ENCODE assay signal across 25 mouse cellular contexts in genomic region chr4:49546026-49546425, GRCm38 (mm10). TPM values are rescaled to one million over a fixed set of nuclear protein-coding genes. Genes with fewer than 3 reads are reported as not detected.
A peak's percentile ranks its signal among the peaks of the same experiment; 100 is the strongest.
DNase-seq lines count a peak whose midpoint lies in the region; ATAC-seq and TF ChIP-seq lines count a peak whose summit lies in the region.
"Had no signal": no experiment of that assay in that cellular context is flagged by ENCODE, and none has a peak within 500 bp of the region (broad histone marks: within the 10 kb centered on the region; RNA-seq: fewer than 3 reads in every experiment).

No protein-coding gene starts in this region.

- H3K79me2 ChIP-seq in liver, adult 2 months (ENCODE audit: control insufficient read depth, insufficient read depth, low read length): no peaks in the 10 kb centered on the region

- peaks cover 7% of the 10 kb centered on the region; the same call in 1 of the 2 replicates for H3K4me1 ChIP-seq in kidney, adult 2 months (ENCODE audit: control insufficient read depth, insufficient read depth, low read length)
- peaks cover 22% of the 10 kb centered on the region; the same call in 1 of the 2 replicates for H3K4me1 ChIP-seq in liver, adult 2 months (ENCODE audit: control insufficient read depth, insufficient read depth, low read length)
- H3K4me1 ChIP-seq in liver, embryonic 12.5 days: no peaks in the 10 kb centered on the region
- H3K4me1 ChIP-seq in intestine, embryonic 16.5 days (ENCODE audit: control insufficient read depth, insufficient read depth, low read length): no peaks in the 10 kb centered on the region
- no peaks in the 10 kb centered on the region for H3K4me1 ChIP-seq in liver, postnatal 0 days (ENCODE audit: insufficient read depth)
- H3K4me1 ChIP-seq: embryonic facial prominence, embryonic 15.5 days; forebrain, embryonic 10.5 days; hindbrain, embryonic 12.5 days had no signal

- no peak for TF ChIP-seq POLR2A in kidney, adult 2 months (IDR thresholded peaks at IDR 0.05; ENCODE audit: low read depth, low read length)
- no peak for TF ChIP-seq POLR2A in liver, adult 2 months (IDR thresholded peaks at IDR 0.05; ENCODE audit: extremely low read depth, insufficient read depth, low read length)

- H3K27ac ChIP-seq in kidney, adult 2 months (ENCODE audit: insufficient read depth, low read depth, low read length): peak overlapping the region; percentile 96
- peak overlapping the region; percentile 73 for H3K27ac ChIP-seq in liver, adult 2 months (replicated peaks; ENCODE audit: insufficient read depth, low read depth, low read length)
- H3K27ac ChIP-seq in liver, embryonic 12.5 days: no peak overlapping the region
- no peak overlapping the region for H3K27ac ChIP-seq in intestine, embryonic 16.5 days (ENCODE audit: low read length)
- peak overlapping the region; percentile 93 for H3K27ac ChIP-seq in liver, postnatal 0 days (ENCODE audit: low read depth)
- H3K27ac ChIP-seq: embryonic facial prominence, embryonic 15.5 days; forebrain, embryonic 10.5 days; gastrocnemius, adult 2 months; hindbrain, embryonic 12.5 days had no signal

- H3K36me3 ChIP-seq in kidney, adult 2 months (ENCODE audit: control insufficient read depth, insufficient read depth, low read length): peaks cover 19% of the 10 kb centered on the region
- H3K36me3 ChIP-seq in liver, adult 2 months (ENCODE audit: control insufficient read depth, insufficient read depth, low read length): peaks cover 60% of the 10 kb centered on the region
- no peaks in the 10 kb centered on the region for H3K36me3 ChIP-seq in liver, embryonic 12.5 days
- 0 out of 2 replicates have a peak, but pooled peaks cover 2% of the 10 kb centered on the region for H3K36me3 ChIP-seq in intestine, embryonic 16.5 days (ENCODE audit: control insufficient read depth, insufficient read depth, low read length)
- peaks cover 9% of the 10 kb centered on the region for H3K36me3 ChIP-seq in liver, postnatal 0 days (replicated peaks; ENCODE audit: insufficient read depth, low read length)
- H3K36me3 ChIP-seq: embryonic facial prominence, embryonic 15.5 days; forebrain, embryonic 10.5 days; hindbrain, embryonic 12.5 days had no signal

- no peaks in the 10 kb centered on the region for H3K27me3 ChIP-seq in kidney, adult 2 months (replicated peaks; ENCODE audit: control insufficient read depth, insufficient read depth, low read length)
- no peaks in the 10 kb centered on the region for H3K27me3 ChIP-seq in liver, adult 2 months (ENCODE audit: control insufficient read depth, insufficient read depth, low read length)
- H3K27me3 ChIP-seq in liver, embryonic 12.5 days (replicated peaks): no peaks in the 10 kb centered on the region
- H3K27me3 ChIP-seq in intestine, embryonic 16.5 days (replicated peaks; ENCODE audit: control insufficient read depth, insufficient read depth, low read length): no peaks in the 10 kb centered on the region
- no peaks in the 10 kb centered on the region for H3K27me3 ChIP-seq in liver, postnatal 0 days (ENCODE audit: insufficient read depth, low read length)
- H3K27me3 ChIP-seq: embryonic facial prominence, embryonic 15.5 days; hindbrain, embryonic 12.5 days had no signal

- no peak for TF ChIP-seq CTCF in kidney, adult 2 months (conservative IDR thresholded peaks at IDR 0.05; ENCODE audit: insufficient read depth, insufficient read length, low read depth, low read length)
- no peak for TF ChIP-seq CTCF in liver, adult 2 months (IDR thresholded peaks at IDR 0.05; ENCODE audit: low read depth, low read length)
- no peak for TF ChIP-seq CTCF in liver, postnatal 0 days (IDR thresholded peaks at IDR 0.05; ENCODE audit: low read depth)

- TF ChIP-seq EP300 in liver, postnatal 0 days (IDR thresholded peaks at IDR 0.05; ENCODE audit: low read depth): no peak

- H3K4me3 ChIP-seq in kidney, adult 2 months (ENCODE audit: insufficient read depth, low read depth, low read length): peak overlapping the region; percentile 50
- peak overlapping the region; percentile 56 for H3K4me3 ChIP-seq in liver, adult 2 months (ENCODE audit: insufficient read depth, low read depth, low read length)
- H3K4me3 ChIP-seq in liver, embryonic 12.5 days: no peak overlapping the region
- peak overlapping the region; percentile 11; the same call in 1 of the 2 replicates for H3K4me3 ChIP-seq in intestine, embryonic 16.5 days (ENCODE audit: low read length)
- peak overlapping the region; percentile 47 for H3K4me3 ChIP-seq in liver, postnatal 0 days (ENCODE audit: low read depth, low read length)
- H3K4me3 ChIP-seq: embryonic facial prominence, embryonic 15.5 days; erythroblast, embryonic 14.5 days; forebrain, embryonic 10.5 days; gastrocnemius, adult 2 months; hindbrain, embryonic 12.5 days had no signal

- peak overlapping the region; percentile 62 for H3K9ac ChIP-seq in liver, adult 2 months (ENCODE audit: low read depth, low read length)
- no peak overlapping the region for H3K9ac ChIP-seq in liver, embryonic 12.5 days
- no peak overlapping the region for H3K9ac ChIP-seq in intestine, embryonic 16.5 days (ENCODE audit: low read depth, low read length)
- H3K9ac ChIP-seq in liver, postnatal 0 days (replicated peaks): peak overlapping the region; percentile 46; the same call in 1 of the 2 replicates
- H3K9ac ChIP-seq: embryonic facial prominence, embryonic 15.5 days; hindbrain, embryonic 12.5 days had no signal

- ATAC-seq in liver, embryonic 12.5 days: no peak
- no peak for ATAC-seq in intestine, embryonic 16.5 days
- no peak for ATAC-seq in liver, postnatal 0 days
- ATAC-seq in megakaryocyte, adult 5-6 weeks (ENCODE audit: poor library complexity, severe bottlenecking): no peak
- ATAC-seq: forebrain, embryonic 14.5 days had no signal

- no peak overlapping the region for H3K4me2 ChIP-seq in liver, embryonic 12.5 days
- peak overlapping the region; percentile 30 for H3K4me2 ChIP-seq in intestine, embryonic 16.5 days (ENCODE audit: low read depth, low read length)
- H3K4me2 ChIP-seq in liver, postnatal 0 days (ENCODE audit: low read depth, low read length): peak overlapping the region; percentile 51
- H3K4me2 ChIP-seq: embryonic facial prominence, embryonic 15.5 days; hindbrain, embryonic 12.5 days had no signal

- no peaks in the 10 kb centered on the region for H3K9me3 ChIP-seq in liver, embryonic 12.5 days (replicated peaks)
- no peaks in the 10 kb centered on the region for H3K9me3 ChIP-seq in intestine, embryonic 16.5 days (ENCODE audit: control insufficient read depth, low read length)
- H3K9me3 ChIP-seq in liver, postnatal 0 days (ENCODE audit: low read length): no peaks in the 10 kb centered on the region
- H3K9me3 ChIP-seq: embryonic facial prominence, embryonic 15.5 days; forebrain, embryonic 10.5 days; hindbrain, embryonic 12.5 days had no signal

- peak; percentile 55 for DNase-seq in kidney, adult 2 months
- no peak for DNase-seq in kidney, postnatal 36 days
- DNase-seq in liver, adult 2 months (ENCODE audit: extremely low read depth, low read depth, low spot score): peak; percentile 70
- no peak for DNase-seq in liver, postnatal 0 days
- DNase-seq in adrenal gland, adult 8-10 months: no peak
- DNase-seq: adrenal gland, postnatal 14 days; cerebellum, adult 11-12 months; cerebellum, adult 9-10 months; cerebellum, postnatal 25 days; gastrocnemius, adult 2 months; gastrocnemius, postnatal 25 days; heart, postnatal 10 days; heart, postnatal 4 days had no signal

- 48% methylated on average over 2 of the region's 2 CpGs for WGBS in kidney, adult 2 months
- 19% methylated on average over 2 of the region's 2 CpGs for WGBS in liver, adult 2 months
- WGBS in liver, embryonic 12.5 days (ENCODE audit: insufficient replicate concordance): 72% methylated on average over 2 of the region's 2 CpGs
- 89% methylated on average over 2 of the region's 2 CpGs for WGBS in intestine, embryonic 16.5 days
- WGBS in liver, postnatal 0 days (ENCODE audit: insufficient replicate concordance): 55% methylated on average over 2 of the region's 2 CpGs

RNA-seq across cellular contexts. Expression of gene Aldob, which starts 3.3 kb away (rescaled TPM):
- polyA plus RNA-seq in kidney, adult 2 months (2012; rRNA removed): 4,876 and 5,164 TPM in 2 replicates
- 3,873 and 3,924 TPM in 2 replicates for total RNA-seq in liver, adult 2 months (2014; rRNA removed)
- 2,627 and 3,122 TPM in 2 replicates for polyA plus RNA-seq in liver, adult 2 months (2012; rRNA removed)
- polyA plus RNA-seq in liver, embryonic 12.5 days (2016; fragmentation: Nextera tagmentation; extraction: Ambion mirVana): 54.0 and 57.6 TPM in 2 replicates
- polyA plus RNA-seq in intestine, embryonic 16.5 days (2015; fragmentation: Nextera tagmentation; extraction: Ambion mirVana): 572 and 696 TPM in 2 replicates
- 2,616 and 2,625 TPM in 2 replicates for polyA plus RNA-seq in liver, postnatal 0 days (2015; fragmentation: Nextera tagmentation; extraction: Ambion mirVana)
- total RNA-seq in megakaryocyte, adult 5-6 weeks (2015): not detected in 2 replicates
- total RNA-seq in megakaryocyte, adult 5-6 weeks (2017): not detected in 2 replicates
- total RNA-seq in adrenal gland, adult 8-10 months (2022): 1 to 10 TPM in 1 of 4 experiments, under 1 TPM in 3; 0.15 to 1.3 (median 0.56) TPM
- total RNA-seq: gastrocnemius, adult 2 months; gastrocnemius, postnatal 25 days; granulocyte monocyte progenitor cell, adult 5-6 weeks; MEL had no signal
- polyA plus RNA-seq: C2C12; embryonic facial prominence, embryonic 11.5 days; erythroblast, embryonic 14.5 days; forebrain, embryonic 10.5 days; hindbrain, embryonic 12.5 days had no signal

RNA-seq across cellular contexts. Expression of gene Zfp189, which starts 25.1 kb away (rescaled TPM):
- 2.0 and 2.5 TPM in 2 replicates for polyA plus RNA-seq in kidney, adult 2 months (2012; rRNA removed)
- 5.2 and 6.4 TPM in 2 replicates for total RNA-seq in liver, adult 2 months (2014; rRNA removed)
- 1.1 and 1.5 TPM in 2 replicates for polyA plus RNA-seq in liver, adult 2 months (2012; rRNA removed)
- polyA plus RNA-seq in liver, embryonic 12.5 days (2016; fragmentation: Nextera tagmentation; extraction: Ambion mirVana): 4.3 and 4.6 TPM in 2 replicates
- polyA plus RNA-seq in intestine, embryonic 16.5 days (2015; fragmentation: Nextera tagmentation; extraction: Ambion mirVana): 4.4 and 4.8 TPM in 2 replicates
- 2.2 and 2.5 TPM in 2 replicates for polyA plus RNA-seq in liver, postnatal 0 days (2015; fragmentation: Nextera tagmentation; extraction: Ambion mirVana)
- total RNA-seq in megakaryocyte, adult 5-6 weeks (2015): 2.1 and 2.3 TPM in 2 replicates
- total RNA-seq in megakaryocyte, adult 5-6 weeks (2017): 2.6 and 3.3 TPM in 2 replicates
- total RNA-seq in adrenal gland, adult 8-10 months (2022): 1 to 10 TPM; 6.2 to 7.7 (median 6.2) TPM
- polyA plus RNA-seq: erythroblast, embryonic 14.5 days had no signal

RNA-seq across cellular contexts. Expression of gene Mrpl50, which starts 25.1 kb away (rescaled TPM):
- polyA plus RNA-seq in kidney, adult 2 months (2012; rRNA removed): 14.7 and 21.2 TPM in 2 replicates
- total RNA-seq in liver, adult 2 months (2014; rRNA removed): 30.1 and 32.2 TPM in 2 replicates
- 4.9 and 7.2 TPM in 2 replicates for polyA plus RNA-seq in liver, adult 2 months (2012; rRNA removed)
- polyA plus RNA-seq in liver, embryonic 12.5 days (2016; fragmentation: Nextera tagmentation; extraction: Ambion mirVana): 65.8 and 67.3 TPM in 2 replicates
- polyA plus RNA-seq in intestine, embryonic 16.5 days (2015; fragmentation: Nextera tagmentation; extraction: Ambion mirVana): 90.7 and 98.9 TPM in 2 replicates
- 64.3 and 66.1 TPM in 2 replicates for polyA plus RNA-seq in liver, postnatal 0 days (2015; fragmentation: Nextera tagmentation; extraction: Ambion mirVana)
- 17.6 and 21.9 TPM in 2 replicates for total RNA-seq in megakaryocyte, adult 5-6 weeks (2015)
- total RNA-seq in megakaryocyte, adult 5-6 weeks (2017): 13.4 and 17.7 TPM in 2 replicates
- total RNA-seq in adrenal gland, adult 8-10 months (2022): 10 to 100 TPM; 37.9 to 46.9 (median 40.0) TPM

RNA-seq across cellular contexts. Expression of gene Baat, which starts 39.7 kb away (rescaled TPM):
- polyA plus RNA-seq in kidney, adult 2 months (2012; rRNA removed): 4.4 and 5.7 TPM in 2 replicates
- total RNA-seq in liver, adult 2 months (2014; rRNA removed): 245 and 304 TPM in 2 replicates
- polyA plus RNA-seq in liver, adult 2 months (2012; rRNA removed): 73.9 and 76.0 TPM in 2 replicates
- polyA plus RNA-seq in liver, embryonic 12.5 days (2016; fragmentation: Nextera tagmentation; extraction: Ambion mirVana): 0.21 and 0.37 TPM in 2 replicates
- polyA plus RNA-seq in intestine, embryonic 16.5 days (2015; fragmentation: Nextera tagmentation; extraction: Ambion mirVana): 0.20 and 0.53 TPM in 2 replicates
- 16.6 and 18.2 TPM in 2 replicates for polyA plus RNA-seq in liver, postnatal 0 days (2015; fragmentation: Nextera tagmentation; extraction: Ambion mirVana)
- 0.14 TPM in 1 of 2 replicates, not detected in the other for total RNA-seq in megakaryocyte, adult 5-6 weeks (2015)
- total RNA-seq in megakaryocyte, adult 5-6 weeks (2017): not detected in 2 replicates
- total RNA-seq in adrenal gland, adult 8-10 months (2022): under 1 TPM in 2 of 4 experiments, not detected in 2; 0.12 to 0.21 TPM
- total RNA-seq: granulocyte monocyte progenitor cell, adult 5-6 weeks; MEL had no signal
- polyA plus RNA-seq: embryonic facial prominence, embryonic 11.5 days; embryonic facial prominence, embryonic 15.5 days; erythroblast, embryonic 14.5 days; forebrain, embryonic 14.5 days had no signal

RNA-seq across cellular contexts. Expression of gene Tmem246, which starts 51.6 kb away (rescaled TPM):
- polyA plus RNA-seq in kidney, adult 2 months (2012; rRNA removed): 35.8 and 45.9 TPM in 2 replicates
- 0.27 and 0.46 TPM in 2 replicates for total RNA-seq in liver, adult 2 months (2014; rRNA removed)
- 0.51 and 0.59 TPM in 2 replicates for polyA plus RNA-seq in liver, adult 2 months (2012; rRNA removed)
- 13.3 and 14.6 TPM in 2 replicates for polyA plus RNA-seq in liver, embryonic 12.5 days (2016; fragmentation: Nextera tagmentation; extraction: Ambion mirVana)
- 21.5 and 22.6 TPM in 2 replicates for polyA plus RNA-seq in intestine, embryonic 16.5 days (2015; fragmentation: Nextera tagmentation; extraction: Ambion mirVana)
- polyA plus RNA-seq in liver, postnatal 0 days (2015; fragmentation: Nextera tagmentation; extraction: Ambion mirVana): 3.3 and 3.9 TPM in 2 replicates
- total RNA-seq in megakaryocyte, adult 5-6 weeks (2015): not detected in 2 replicates
- total RNA-seq in megakaryocyte, adult 5-6 weeks (2017): not detected in 2 replicates
- 10 to 100 TPM in 2 of 4 experiments, 1 to 10 TPM in 2; 9.4 to 13.0 (median 10.4) TPM for total RNA-seq in adrenal gland, adult 8-10 months (2022)
- total RNA-seq: granulocyte monocyte progenitor cell, adult 5-6 weeks had no signal

Comparison
In these comparisons a context has a peak if more than half of its experiments do, and no peak if none do; other contexts are left out.
1. DNase-seq: peak in kidney, adult 2 months (single experiment) and liver, adult 2 months (single experiment); none in kidney, postnatal 36 days (0 of 2), liver, postnatal 0 days (single experiment) and adrenal gland, adult 8-10 months (single experiment).
2. H3K27ac ChIP-seq: peak in kidney, adult 2 months (single experiment), liver, adult 2 months (single experiment) and liver, postnatal 0 days (single experiment); none in liver, embryonic 12.5 days (single experiment) and intestine, embryonic 16.5 days (single experiment).
3. H3K9ac ChIP-seq: peak in liver, adult 2 months (single experiment) and liver, postnatal 0 days (single experiment); none in liver, embryonic 12.5 days (single experiment) and intestine, embryonic 16.5 days (single experiment).